Mouse (Mus musculus): ENCODE results near the gene Pacrg.

Gene Pacrg

DNA sequence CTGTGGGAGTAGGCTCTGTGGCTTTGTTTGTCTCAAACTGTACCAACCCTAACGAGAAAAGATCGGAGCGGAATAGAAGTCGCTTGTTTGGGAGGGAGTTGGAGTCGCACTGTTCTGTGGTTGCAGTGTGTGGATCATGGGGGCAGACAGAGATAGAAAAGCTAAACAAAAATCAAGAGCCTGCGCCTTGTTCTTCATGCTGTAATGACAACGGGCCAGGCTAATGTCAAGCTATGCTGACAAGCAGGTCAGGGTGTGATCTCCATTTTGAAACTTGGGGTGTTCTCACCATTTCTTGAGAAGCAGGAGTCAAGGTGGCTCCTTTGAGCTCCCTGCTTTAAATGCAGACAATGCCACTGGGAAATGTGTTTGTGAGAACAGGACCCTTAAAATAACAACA is 433.8 kb downstream of the Pacrg start:
- no peak for DNase-seq (ENCODE audit: low read depth)

- no peak for DNase-seq (ENCODE audit: low read depth)
Observed at GRCm38 (mm10) chr17:10405906-10406305, 434.2 kb downstream of the Pacrg start.

DNA sequence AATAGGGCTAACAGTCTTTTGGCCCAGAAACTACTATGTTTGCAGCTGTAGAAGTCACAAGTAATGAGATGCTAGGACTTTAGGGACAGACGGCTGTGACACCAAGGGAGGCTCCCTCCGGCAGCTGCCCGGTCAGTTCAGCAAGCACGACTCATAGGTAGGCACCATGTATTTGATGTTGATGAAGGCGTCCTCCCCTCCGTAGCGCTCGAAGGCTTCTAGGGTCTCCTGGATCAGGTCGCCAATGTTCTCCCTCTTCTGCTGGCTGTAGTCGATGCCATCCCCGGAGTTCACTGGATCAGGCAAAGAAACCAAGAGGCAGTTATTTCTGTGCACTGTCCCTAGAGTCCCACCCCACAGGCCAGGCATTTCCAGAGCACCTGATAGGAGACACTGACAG is 436.9 kb downstream of the Pacrg start:
- DNase-seq (ENCODE audit: low read depth) = no peak

DNA sequence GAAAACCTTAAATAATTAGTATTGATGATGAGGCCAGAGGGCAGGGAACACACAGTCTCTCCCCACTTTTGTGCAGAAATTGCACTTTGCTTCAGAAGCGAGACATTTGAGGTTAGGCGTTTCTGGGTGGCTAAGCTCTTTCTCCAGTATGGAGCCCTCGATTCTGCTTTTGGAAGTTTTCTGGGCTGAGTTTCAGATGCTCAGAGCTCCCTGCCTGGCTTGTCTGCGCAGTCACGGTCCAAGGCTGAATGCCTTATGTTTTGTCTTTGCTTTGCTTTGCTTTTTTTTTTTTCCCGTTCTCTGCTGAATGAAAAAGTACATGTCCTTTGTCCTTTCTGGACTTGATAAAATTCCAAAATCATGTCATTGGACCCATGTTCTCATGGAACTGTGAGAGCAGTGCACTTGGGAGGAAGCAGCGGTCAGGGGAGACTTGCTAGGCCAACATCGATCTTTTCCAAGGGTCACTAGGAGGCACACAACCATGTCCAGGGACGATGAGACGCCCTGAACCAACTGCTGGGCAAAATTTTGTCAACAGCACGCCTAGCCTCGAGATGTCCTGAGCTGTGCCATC is 438.0 kb downstream of the Pacrg start:
- DNase-seq (ENCODE audit: low read depth) = no peak

- DNase-seq (ENCODE audit: low read depth) = no peak
Observed at GRCm38 (mm10) chr17:10401529-10401928, 438.6 kb downstream of the Pacrg start.

DNA sequence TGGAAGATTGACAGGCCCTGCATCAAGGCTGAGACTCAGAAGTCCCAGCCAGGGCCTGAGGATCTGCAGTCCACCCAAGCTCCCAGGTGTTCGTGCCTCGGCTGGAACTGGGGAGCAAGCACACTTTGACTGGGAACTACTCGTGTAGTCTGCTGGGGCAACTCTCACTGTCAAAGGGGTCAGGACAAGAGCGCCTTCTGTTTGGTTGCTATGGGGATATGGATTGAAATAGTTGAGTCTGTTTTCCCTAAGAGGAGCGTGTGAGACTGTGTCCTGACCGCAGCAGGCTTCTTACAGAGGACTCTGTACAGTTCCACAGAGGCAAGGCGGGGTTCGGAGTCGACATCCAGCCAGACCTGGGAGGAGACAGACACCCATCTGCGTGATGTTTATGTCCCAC is 440.4 kb downstream of the Pacrg start:
- DNase-seq (ENCODE audit: low read depth) = no peak

GRCm38 (mm10) chr17:10398871-10399270 is 441.2 kb downstream of the Pacrg start:
- no peak for DNase-seq (ENCODE audit: low read depth)

DNA sequence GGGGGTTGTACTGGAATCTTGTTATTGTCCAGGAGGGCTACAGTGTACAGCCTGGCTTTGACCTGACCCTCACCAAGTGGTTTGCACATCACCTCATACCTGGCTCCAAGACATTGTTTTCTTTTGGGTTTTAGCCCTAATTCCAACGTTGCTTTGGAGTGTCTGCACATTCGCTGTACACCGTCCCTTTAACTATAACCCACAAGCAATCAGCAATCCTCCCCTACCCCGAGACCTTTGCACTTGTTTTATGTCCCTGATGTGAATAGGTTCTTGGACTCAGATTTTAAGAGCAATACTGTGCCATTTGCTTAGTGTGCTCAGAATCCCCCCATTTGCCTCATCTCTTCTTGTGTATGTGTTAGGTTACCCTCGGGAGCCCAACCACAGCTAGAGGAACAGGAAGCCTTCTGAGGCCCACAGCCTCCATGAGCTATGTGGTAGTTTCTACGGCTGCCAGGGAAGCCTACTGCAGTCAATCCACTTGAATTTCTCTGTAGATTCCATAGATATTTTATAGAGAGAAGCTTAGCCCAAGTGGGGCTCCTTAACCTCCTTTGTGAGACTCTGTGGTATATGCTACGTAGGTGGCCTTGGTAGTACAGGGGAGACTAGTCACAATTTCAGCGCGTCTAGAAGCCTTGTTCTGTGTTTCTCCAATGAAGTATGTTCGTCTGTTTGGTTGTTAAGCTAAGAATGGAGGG is 442.0 kb downstream of the Pacrg start:
- no peak for DNase-seq (ENCODE audit: low read depth)

DNA sequence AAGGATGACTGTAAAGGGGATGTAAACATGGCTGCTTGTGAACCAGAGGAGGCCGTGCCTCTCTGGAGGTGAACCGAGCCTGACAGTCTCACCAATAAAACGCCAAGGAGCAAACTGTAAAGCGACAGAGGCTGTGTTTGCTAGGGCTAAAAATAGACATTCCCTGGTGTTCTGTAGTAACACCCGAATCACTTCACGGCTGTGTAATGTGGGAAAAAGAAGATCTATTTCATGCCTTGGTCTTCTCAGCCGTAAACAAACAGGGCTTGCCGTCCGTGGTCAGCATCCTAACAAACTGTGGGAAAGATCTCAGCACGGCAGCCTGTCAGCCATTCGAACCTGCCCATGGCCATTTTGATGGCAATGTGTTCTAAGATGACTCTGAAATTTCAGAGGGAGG is 442.8 kb downstream of the Pacrg start:
- no peak for DNase-seq (ENCODE audit: low read depth)

DNA sequence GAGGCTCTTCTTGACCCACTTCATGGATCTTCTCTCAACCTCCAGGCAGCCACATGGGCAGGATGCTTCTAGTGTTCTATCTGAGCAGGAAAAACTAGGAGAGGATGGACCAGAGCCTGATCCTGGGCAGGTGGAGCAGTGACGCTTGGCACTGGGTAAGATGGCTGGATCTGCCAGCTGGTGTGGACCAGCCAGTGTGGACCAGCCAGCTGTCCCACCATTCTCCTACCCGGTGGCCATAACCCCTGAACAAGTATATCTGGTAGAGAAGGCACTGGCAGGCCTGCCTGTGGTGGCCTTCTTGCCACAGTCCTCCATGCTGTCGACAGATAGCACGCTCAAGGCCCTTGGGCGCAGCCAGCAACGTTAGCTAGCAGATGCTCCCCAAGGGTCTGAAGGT is 443.2 kb downstream of the Pacrg start:
- no peak for DNase-seq (ENCODE audit: low read depth)

GRCm38 (mm10) chr17:10394855-10395254 is 445.3 kb downstream of the Pacrg start:
- no peak for DNase-seq (ENCODE audit: low read depth)

- no peak for DNase-seq (ENCODE audit: low read depth)
Observed at GRCm38 (mm10) chr17:10393766-10394165, 446.3 kb downstream of the Pacrg start.

- DNase-seq (ENCODE audit: low read depth) = no peak
Observed at GRCm38 (mm10) chr17:10392342-10393034, 447.6 kb downstream of the Pacrg start.

- no peak for DNase-seq (ENCODE audit: low read depth)
Observed at GRCm38 (mm10) chr17:10390232-10391172, 449.6 kb downstream of the Pacrg start.

DNA sequence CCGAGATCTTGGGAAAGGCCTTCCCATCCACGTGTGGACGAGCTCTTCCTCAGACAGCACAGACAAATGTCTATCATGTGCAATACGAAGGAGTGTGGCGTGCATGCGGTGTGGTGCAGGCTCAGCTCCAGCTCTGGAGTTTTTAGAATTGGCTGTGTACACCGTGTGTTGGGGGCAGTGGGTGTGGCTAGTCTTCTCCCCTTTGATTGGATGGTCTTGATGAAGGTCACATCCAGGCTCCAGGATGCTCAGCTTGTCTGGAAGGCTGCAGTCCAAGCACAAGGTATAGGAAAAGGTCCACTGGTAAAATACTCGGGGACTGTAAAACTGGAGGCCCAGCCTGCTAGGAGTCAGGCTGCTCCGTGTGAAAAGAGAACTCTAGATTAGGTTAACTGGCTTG is 450.4 kb downstream of the Pacrg start:
- no peak for DNase-seq (ENCODE audit: low read depth)

DNA sequence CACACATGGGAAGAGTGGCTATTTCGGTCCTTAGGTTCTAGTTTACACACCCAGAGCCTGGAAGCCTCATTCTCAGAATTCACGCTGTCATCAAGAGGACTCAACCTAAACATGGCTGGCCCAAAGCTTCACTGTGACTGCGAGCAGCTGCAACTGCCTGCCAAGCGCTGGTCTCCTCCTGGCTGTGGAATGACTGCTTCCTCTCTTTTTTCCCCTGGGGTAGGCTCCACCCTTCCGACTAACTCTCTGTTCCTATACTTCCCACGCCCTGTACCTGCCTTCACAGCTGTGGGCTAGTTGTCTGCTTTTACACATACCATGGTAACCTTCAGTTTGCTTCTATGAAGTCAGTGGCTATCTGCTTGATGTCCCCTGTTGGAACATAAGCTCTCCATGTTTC is 453.6 kb downstream of the Pacrg start:
- no peak for DNase-seq (ENCODE audit: low read depth)

DNA sequence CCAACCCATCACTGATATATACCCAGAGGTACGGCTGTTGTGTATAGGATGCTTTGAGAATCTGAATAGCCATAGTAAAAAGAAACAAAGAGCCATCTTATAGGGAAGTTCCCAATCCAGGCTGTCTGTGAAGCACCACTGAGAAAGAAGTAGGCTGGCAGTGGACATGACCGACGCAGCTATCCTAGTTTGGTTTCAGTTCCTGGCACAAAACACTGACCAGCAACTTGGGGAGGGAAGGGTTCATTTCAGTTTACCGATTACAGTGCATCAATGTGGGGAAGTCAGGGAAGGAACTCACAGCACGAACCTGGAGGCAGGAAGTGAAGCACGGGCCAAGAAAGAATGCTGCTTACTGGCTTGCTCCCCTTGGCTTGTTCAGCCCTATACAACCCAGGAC is 456.7 kb downstream of the Pacrg start:
- no peak for DNase-seq (ENCODE audit: low read depth)

- no peak for DNase-seq (ENCODE audit: low read depth)
Observed at GRCm38 (mm10) chr17:10378467-10379175, 461.5 kb downstream of the Pacrg start.

DNA sequence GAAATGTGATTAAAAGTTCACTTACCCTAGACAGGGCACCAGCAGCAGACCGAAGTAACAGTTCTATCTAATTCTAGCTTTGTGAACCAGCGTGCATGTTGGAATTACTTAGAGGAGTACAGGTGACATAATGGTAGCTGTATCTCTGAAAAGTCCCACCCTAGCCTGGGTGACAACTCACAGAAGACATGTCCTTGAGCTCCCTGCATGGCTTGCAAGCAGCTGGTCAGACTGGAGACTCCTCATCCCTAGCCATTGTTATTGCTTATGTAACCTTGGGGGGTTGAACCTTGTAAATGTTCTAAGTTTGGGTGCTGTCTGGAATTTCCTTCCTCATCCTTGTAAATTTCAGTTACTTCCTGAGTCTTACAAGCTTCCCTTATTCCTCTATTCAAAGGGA is 462.5 kb downstream of the Pacrg start:
- DNase-seq (ENCODE audit: low read depth) = no peak

GRCm38 (mm10) chr17:10374316-10374715 is 465.8 kb downstream of the Pacrg start:
- no peak for DNase-seq (ENCODE audit: low read depth)

DNA sequence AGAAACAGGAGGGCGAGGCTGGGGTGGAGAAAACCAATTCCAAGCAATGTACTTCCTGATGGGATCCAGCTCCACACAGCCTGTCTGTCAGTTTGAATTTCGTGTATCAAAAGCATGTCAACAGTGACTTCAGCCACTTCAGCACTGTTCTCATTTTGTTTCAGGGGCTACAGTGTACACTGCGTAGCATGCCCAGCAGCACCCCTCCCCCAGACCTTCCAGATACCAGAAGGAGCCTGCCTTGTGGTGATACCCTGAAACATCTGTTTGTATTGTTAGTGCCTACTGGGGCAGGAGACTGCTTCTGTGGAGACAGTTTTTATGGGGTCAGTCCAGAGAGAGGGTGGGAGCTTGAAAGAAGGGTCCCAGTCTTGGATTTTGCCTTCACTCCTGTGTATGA is 466.4 kb downstream of the Pacrg start:
- no peak for DNase-seq (ENCODE audit: low read depth)

Measured in naive thymus-derived CD4-positive, alpha-beta T cell, adult 2 months (primary cell).